27 mouse cellular contexts compared by ENCODE assay signal in the genomic region with DNA sequence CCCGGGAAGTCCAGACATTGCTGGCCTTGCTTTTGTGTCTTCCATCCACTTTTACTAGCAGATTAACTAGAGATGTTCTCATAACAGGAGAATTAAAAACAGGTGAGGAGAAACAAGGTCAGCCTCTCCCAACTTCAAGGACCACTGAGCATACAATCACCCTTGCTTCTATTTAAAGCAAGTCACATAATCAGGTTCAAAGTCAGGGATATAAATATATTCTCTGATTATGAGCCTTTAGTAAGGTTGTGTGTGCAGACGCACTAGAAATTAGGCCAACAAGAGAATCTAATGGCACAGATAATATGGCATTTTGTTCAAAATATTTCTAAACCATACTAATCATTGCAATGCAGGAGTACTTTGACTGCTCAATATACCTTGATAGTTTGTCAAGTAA.
A peak's percentile ranks its signal among the peaks of the same experiment; 100 is the strongest.
DNase-seq lines count a peak whose midpoint lies in the region; ATAC-seq and TF ChIP-seq lines count a peak whose summit lies in the region.
"Had no signal": no experiment of that assay in that cellular context is flagged by ENCODE, and none has a peak within 500 bp of the region (broad histone marks: within the 10 kb centered on the region; RNA-seq: fewer than 3 reads in every experiment).

No protein-coding gene starts in this region.

- DNase-seq in heart, embryonic 10.5 days (ENCODE audit: low spot score): no peak
- DNase-seq in layer of hippocampus, adult 2 months (ENCODE audit: low spot score in 2 of 2): no peak
- DNase-seq in layer of hippocampus, postnatal 36 days: no peak
- peak; percentile 24 for DNase-seq in NIH3T3 (ENCODE audit: low read depth)
- no peak for DNase-seq in limb, embryonic 10.5 days (ENCODE audit: low spot score)
- no peak for DNase-seq in cerebellum, adult 11 months
- DNase-seq: cerebellum, adult 18-20 months; cerebellum, postnatal 10 days; gastrocnemius, postnatal 14 days; kidney, adult 11 months; kidney, postnatal 14 days; liver, embryonic 13.5 days; lung, embryonic 14.5 days; lung, postnatal 14 days had no signal

- WGBS in heart, embryonic 13.5 days: 53% methylated on average over 2 of the region's 2 CpGs
- WGBS in heart, embryonic 10.5 days: 76% methylated on average over 2 of the region's 2 CpGs
- 82% methylated on average over 2 of the region's 2 CpGs for WGBS in olfactory bulb, adult 2 months
- 88% methylated on average over 2 of the region's 2 CpGs for WGBS in limb, embryonic 10.5 days

- H3K9ac ChIP-seq in heart, embryonic 13.5 days: no peak overlapping the region
- H3K9ac ChIP-seq: embryonic facial prominence, embryonic 13.5 days; hindbrain, embryonic 15.5 days; limb, embryonic 15.5 days; liver, embryonic 13.5 days; lung, embryonic 14.5 days; midbrain, embryonic 15.5 days; neural tube, embryonic 12.5 days had no signal

- no peak for TF ChIP-seq CTCF in layer of hippocampus, adult 2 months (conservative IDR thresholded peaks at IDR 0.05)
- TF ChIP-seq CTCF in olfactory bulb, adult 2 months (IDR thresholded peaks at IDR 0.05; ENCODE audit: insufficient read depth, low read depth, low read length): no peak

- peak overlapping the region; percentile 60 for H3K27ac ChIP-seq in heart, embryonic 13.5 days (replicated peaks)
- H3K27ac ChIP-seq in heart, embryonic 10.5 days: no peak overlapping the region
- 0 out of 2 replicates have a peak overlapping the region, but pooled peaks have one; percentile 3 for H3K27ac ChIP-seq in layer of hippocampus, adult 2 months
- H3K27ac ChIP-seq in olfactory bulb, adult 2 months (ENCODE audit: insufficient read depth, low read depth, low read length): peak overlapping the region; percentile 15; the same call in 1 of the 2 replicates
- no peak overlapping the region for H3K27ac ChIP-seq in limb, embryonic 10.5 days
- H3K27ac ChIP-seq: embryonic facial prominence, embryonic 13.5 days; hindbrain, embryonic 10.5 days; hindbrain, embryonic 15.5 days; limb, embryonic 15.5 days; liver, embryonic 13.5 days; midbrain, embryonic 10.5 days; midbrain, embryonic 15.5 days; neural tube, embryonic 12.5 days had no signal

- H3K4me2 ChIP-seq in heart, embryonic 13.5 days: no peak overlapping the region
- H3K4me2 ChIP-seq: embryonic facial prominence, embryonic 13.5 days; hindbrain, embryonic 15.5 days; limb, embryonic 15.5 days; liver, embryonic 13.5 days; lung, embryonic 14.5 days; midbrain, embryonic 15.5 days; neural tube, embryonic 12.5 days had no signal

- no peaks in the 10 kb centered on the region for H3K36me3 ChIP-seq in heart, embryonic 13.5 days
- no peaks in the 10 kb centered on the region for H3K36me3 ChIP-seq in heart, embryonic 10.5 days
- H3K36me3 ChIP-seq in limb, embryonic 10.5 days: no peaks in the 10 kb centered on the region
- H3K36me3 ChIP-seq: embryonic facial prominence, embryonic 13.5 days; hindbrain, embryonic 10.5 days; hindbrain, embryonic 15.5 days; limb, embryonic 15.5 days; liver, embryonic 13.5 days; midbrain, embryonic 10.5 days; midbrain, embryonic 15.5 days; neural tube, embryonic 12.5 days had no signal

- TF ChIP-seq POLR2A in olfactory bulb, adult 2 months (IDR thresholded peaks at IDR 0.05; ENCODE audit: insufficient read depth, low read depth, low read length): no peak

- H3K9me3 ChIP-seq in heart, embryonic 13.5 days: no peaks in the 10 kb centered on the region
- no peaks in the 10 kb centered on the region for H3K9me3 ChIP-seq in heart, embryonic 10.5 days
- H3K9me3 ChIP-seq in limb, embryonic 10.5 days (replicated peaks): no peaks in the 10 kb centered on the region
- H3K9me3 ChIP-seq: embryonic facial prominence, embryonic 13.5 days; hindbrain, embryonic 10.5 days; hindbrain, embryonic 15.5 days; limb, embryonic 15.5 days; liver, embryonic 13.5 days; midbrain, embryonic 10.5 days; midbrain, embryonic 15.5 days; neural tube, embryonic 12.5 days had no signal

- H3K4me1 ChIP-seq in heart, embryonic 13.5 days: peaks cover 14% of the 10 kb centered on the region
- peaks cover 5% of the 10 kb centered on the region; the same call in 1 of the 2 replicates for H3K4me1 ChIP-seq in heart, embryonic 10.5 days
- no peaks in the 10 kb centered on the region for H3K4me1 ChIP-seq in olfactory bulb, adult 2 months (ENCODE audit: control insufficient read depth, insufficient read depth, low read length)
- no peaks in the 10 kb centered on the region for H3K4me1 ChIP-seq in limb, embryonic 10.5 days
- H3K4me1 ChIP-seq: embryonic facial prominence, embryonic 13.5 days; hindbrain, embryonic 10.5 days; hindbrain, embryonic 15.5 days; limb, embryonic 15.5 days; liver, embryonic 13.5 days; midbrain, embryonic 10.5 days; midbrain, embryonic 15.5 days; neural tube, embryonic 12.5 days had no signal

- no peak for ATAC-seq in heart, embryonic 13.5 days (ENCODE audit: extremely low read depth, insufficient number of reproducible peaks, low FRiP score, low TSS enrichment)
- ATAC-seq: forebrain, embryonic 16.5 days; inflammation-experienced regulatory T-cells, adult 6 months; midbrain, embryonic 15.5 days had no signal

- no peak overlapping the region for H3K4me3 ChIP-seq in heart, embryonic 13.5 days
- H3K4me3 ChIP-seq in heart, embryonic 10.5 days: no peak overlapping the region
- H3K4me3 ChIP-seq in layer of hippocampus, adult 2 months: no peak overlapping the region
- no peak overlapping the region for H3K4me3 ChIP-seq in olfactory bulb, adult 2 months (ENCODE audit: insufficient read depth, low read depth, low read length)
- no peak overlapping the region for H3K4me3 ChIP-seq in limb, embryonic 10.5 days
- H3K4me3 ChIP-seq: embryonic facial prominence, embryonic 13.5 days; erythroblast, embryonic 14.5 days; hindbrain, embryonic 10.5 days; hindbrain, embryonic 15.5 days; limb, embryonic 15.5 days; liver, embryonic 13.5 days; midbrain, embryonic 10.5 days; midbrain, embryonic 15.5 days; neural tube, embryonic 12.5 days had no signal

- no peaks in the 10 kb centered on the region for H3K27me3 ChIP-seq in heart, embryonic 13.5 days (replicated peaks)
- H3K27me3 ChIP-seq in heart, embryonic 10.5 days (ENCODE audit: insufficient read depth, poor library complexity, severe bottlenecking): no peaks in the 10 kb centered on the region
- no peaks in the 10 kb centered on the region for H3K27me3 ChIP-seq in limb, embryonic 10.5 days (ENCODE audit: low read depth, poor library complexity, severe bottlenecking)
- H3K27me3 ChIP-seq: embryonic facial prominence, embryonic 13.5 days; hindbrain, embryonic 15.5 days; limb, embryonic 15.5 days; liver, embryonic 13.5 days; midbrain, embryonic 15.5 days; neural tube, embryonic 12.5 days; Patski had no signal

Comparison
In these comparisons a context has a peak if more than half of its experiments do, and no peak if none do; other contexts are left out.
1. H3K27ac ChIP-seq: peak in heart, embryonic 13.5 days (single experiment), layer of hippocampus, adult 2 months (single experiment) and olfactory bulb, adult 2 months (single experiment); none in heart, embryonic 10.5 days (single experiment) and limb, embryonic 10.5 days (single experiment).